Mouse (Mus musculus) MEL (cell line): ENCODE data around the gene Zmiz1. TPM values are rescaled to one million over a fixed set of nuclear protein-coding genes. Genes with fewer than 3 reads are reported as not detected.

Experiments
- DNase-seq: peaks from one replicate; pipeline ENCODE4 v3.0.0; 2011; ENCODE audit warnings: low read depth, low spot score
- H3K27ac ChIP-seq: 2 replicates; pipeline ENCODE4 v1.5.1; 2012; ENCODE audit warnings: low read depth, mild to moderate bottlenecking, control low read depth, low read length, moderate library complexity; ENCODE audit not compliant: control insufficient read depth
- H3K27me3 ChIP-seq, 2 experiments: fragments of 150-350 bp in 1 of 2; sonication (generic) in 1 of 2; 2 replicates each; pipeline ENCODE4 v1.6.1; 2012; ENCODE audit warnings: low read length in 2 of 2, mild to moderate bottlenecking in 2 of 2, improper control_type of control experiment in 1 of 2, moderate library complexity in 1 of 2; ENCODE audit not compliant: insufficient read depth in 2 of 2, control insufficient read depth in 1 of 2
- H3K36me3 ChIP-seq, 2 experiments: 2 replicates each; pipeline ENCODE4 v1.6.1; 2012 to 2014; ENCODE audit warnings: low read length in 2 of 2, improper control_type of control experiment in 1 of 2, inconsistent platforms in 1 of 2, mild to moderate bottlenecking in 1 of 2; ENCODE audit not compliant: insufficient read depth in 2 of 2, control insufficient read depth in 1 of 2
- H3K4me1 ChIP-seq, 2 experiments: fragments of 150-350 bp in 1 of 2; sonication (generic) in 1 of 2; 2 replicates each; pipeline ENCODE4 v1.6.1; 2012; ENCODE audit warnings: low read length in 2 of 2, improper control_type of control experiment in 1 of 2, mild to moderate bottlenecking in 1 of 2; ENCODE audit not compliant: insufficient read depth in 2 of 2, control insufficient read depth in 1 of 2
- H3K4me3 ChIP-seq, 2 experiments: fragments of 150-350 bp in 1 of 2; sonication (generic) in 1 of 2; 2 replicates each; pipeline ENCODE4 v1.5.1; 2012; ENCODE audit warnings: low read depth in 2 of 2, low read length in 2 of 2, mild to moderate bottlenecking in 2 of 2, moderate library complexity in 2 of 2, control low read depth in 1 of 2, improper control_type of control experiment in 1 of 2; ENCODE audit not compliant: control insufficient read depth in 1 of 2, insufficient read depth in 1 of 2
- H3K79me2 ChIP-seq: 2 replicates; pipeline ENCODE4 v1.6.1; 2012; ENCODE audit warnings: mild to moderate bottlenecking, low read length, moderate library complexity; ENCODE audit not compliant: control insufficient read depth, poor library complexity, insufficient read depth
- H3K9ac ChIP-seq: 2 replicates; pipeline ENCODE4 v1.6.1; 2012; ENCODE audit warnings: low read depth, mild to moderate bottlenecking, control low read depth, low read length, moderate library complexity; ENCODE audit not compliant: control insufficient read depth, poor library complexity, severe bottlenecking
- H3K9me3 ChIP-seq: fragments of 150-350 bp; sonication (generic); replicated peaks from 2 replicates; pipeline ENCODE4 v1.6.1; 2012; ENCODE audit warnings: mild to moderate bottlenecking, low read length, improper control_type of control experiment, moderate library complexity; ENCODE audit not compliant: insufficient read depth
- BHLHE40 ChIP-seq: IDR thresholded peaks from 2 replicates; pipeline ENCODE4 v1.6.1; 2012; ENCODE audit warnings: low read depth, mild to moderate bottlenecking, inconsistent platforms, low read length, improper control_type of control experiment, borderline replicate concordance
- CHD2 ChIP-seq: IDR thresholded peaks from 2 replicates; pipeline ENCODE4 v1.6.1; 2011; ENCODE audit warnings: low read length, improper control_type of control experiment
- ELF1 ChIP-seq: IDR thresholded peaks from 2 replicates; pipeline ENCODE4 v1.6.1; 2014; ENCODE audit warnings: low read depth, mild to moderate bottlenecking, inconsistent platforms, low read length, improper control_type of control experiment, moderate library complexity
- EP300 ChIP-seq, 2 experiments: IDR thresholded peaks; 2 replicates each; pipeline ENCODE4 v1.6.1; 2011; ENCODE audit warnings: improper control_type of control experiment in 2 of 2, low read length in 2 of 2, low read depth in 1 of 2, mild to moderate bottlenecking in 1 of 2
- ETS1 ChIP-seq: IDR thresholded peaks from 2 replicates; pipeline ENCODE4 v1.6.1; 2012; ENCODE audit warnings: low read depth, mild to moderate bottlenecking, inconsistent platforms, low read length, improper control_type of control experiment, moderate library complexity
- HCFC1 ChIP-seq: IDR thresholded peaks from 2 replicates; pipeline ENCODE4 v1.6.1; 2012; ENCODE audit warnings: low read depth, mild to moderate bottlenecking, inconsistent platforms, low read length, improper control_type of control experiment, moderate library complexity
- MAX ChIP-seq: IDR thresholded peaks from 2 replicates; pipeline ENCODE4 v1.6.1; 2011; ENCODE audit warnings: low read length, improper control_type of control experiment
- MEF2A ChIP-seq: IDR thresholded peaks from 2 replicates; pipeline ENCODE4 v1.6.1; 2014; ENCODE audit warnings: low read depth, mild to moderate bottlenecking, inconsistent platforms, low read length, improper control_type of control experiment; ENCODE audit not compliant: poor library complexity, insufficient replicate concordance, severe bottlenecking; ENCODE audit errors: extremely low read depth
- MXI1 ChIP-seq: IDR thresholded peaks from 2 replicates; pipeline ENCODE4 v1.6.1; 2011; ENCODE audit warnings: mild to moderate bottlenecking, low read depth, low read length, improper control_type of control experiment
- MYC ChIP-seq: IDR thresholded peaks from 2 replicates; pipeline ENCODE4 v1.6.1; 2011; ENCODE audit warnings: low read depth, mild to moderate bottlenecking, low read length, improper control_type of control experiment, moderate library complexity
- NELFE ChIP-seq: IDR thresholded peaks from 2 replicates; pipeline ENCODE4 v1.6.1; 2011; ENCODE audit warnings: low read depth, low read length, improper control_type of control experiment
- POLR2A ChIP-seq, 2 experiments: IDR thresholded peaks; 2 replicates each; pipeline ENCODE4 v1.6.1; 2011 to 2012; ENCODE audit warnings: low read length in 2 of 2, mild to moderate bottlenecking in 2 of 2, control low read depth in 1 of 2, improper control_type of control experiment in 1 of 2, low read depth in 1 of 2, moderate library complexity in 1 of 2; ENCODE audit not compliant: control insufficient read depth in 1 of 2, insufficient read depth in 1 of 2, poor library complexity in 1 of 2
- POLR2AphosphoS2 ChIP-seq: IDR thresholded peaks from 2 replicates; pipeline ENCODE4 v1.6.1; 2011; ENCODE audit warnings: low read length, improper control_type of control experiment
- POLR2AphosphoS5 ChIP-seq: IDR thresholded peaks from 2 replicates; pipeline ENCODE4 v1.6.1; 2012; ENCODE audit warnings: low read depth, borderline replicate concordance, mild to moderate bottlenecking, inconsistent platforms, low read length, moderate library complexity, mixed read lengths
- RCOR1 ChIP-seq: IDR thresholded peaks from 2 replicates; pipeline ENCODE4 v1.6.1; 2012; ENCODE audit warnings: low read depth, mild to moderate bottlenecking, inconsistent platforms, low read length, improper control_type of control experiment
- SIN3A ChIP-seq: IDR thresholded peaks from 2 replicates; pipeline ENCODE4 v1.6.1; 2012; ENCODE audit warnings: low read length, improper control_type of control experiment, inconsistent platforms
- SMC3 ChIP-seq: IDR thresholded peaks from 2 replicates; pipeline ENCODE4 v1.6.1; 2011; ENCODE audit warnings: low read depth, low read length, improper control_type of control experiment
- TAL1 ChIP-seq: IDR thresholded peaks from 2 replicates; pipeline ENCODE4 v1.6.1; 2012; ENCODE audit warnings: mild to moderate bottlenecking, inconsistent platforms, low read length, moderate library complexity, mixed read lengths
- TBP ChIP-seq: IDR thresholded peaks from 2 replicates; pipeline ENCODE4 v1.8.0; 2011; ENCODE audit warnings: low read depth, low read length, improper control_type of control experiment
- TCF12 ChIP-seq: IDR thresholded peaks from 2 replicates; pipeline ENCODE4 v1.6.1; 2014; ENCODE audit warnings: low read depth, mild to moderate bottlenecking, inconsistent platforms, low read length, improper control_type of control experiment, moderate library complexity
- USF1 ChIP-seq: IDR thresholded peaks from 2 replicates; pipeline ENCODE4 v1.6.1; 2014; ENCODE audit warnings: low read depth, mild to moderate bottlenecking, inconsistent platforms, low read length, improper control_type of control experiment, moderate library complexity
- ZKSCAN1 ChIP-seq: IDR thresholded peaks from 2 replicates; pipeline ENCODE4 v1.6.1; 2012; ENCODE audit warnings: low read depth, mild to moderate bottlenecking, inconsistent platforms, low read length, improper control_type of control experiment, moderate library complexity
- ZMIZ1 ChIP-seq: IDR thresholded peaks from 2 replicates; pipeline ENCODE4 v1.6.1; 2012; ENCODE audit warnings: low read depth, mild to moderate bottlenecking, inconsistent platforms, low read length, improper control_type of control experiment, moderate library complexity
- ZNF384 ChIP-seq: IDR thresholded peaks from 2 replicates; pipeline ENCODE4 v1.6.1; 2012; ENCODE audit warnings: low read depth, mild to moderate bottlenecking, inconsistent platforms, low read length, improper control_type of control experiment
- polyA plus RNA-seq, 2 experiments: library from polyadenylated mRNA; stranded (reverse) in 1 of 2; unstranded in 1 of 2; fragments of >175 nt in 1 of 2; fragments of >200 nt in 1 of 2; gene quantifications; 2 replicates each; pipeline versions ENCODE4 v1.2.1 to v1.2.4; 2012; ENCODE audit warnings: low replicate concordance in 2 of 2, low read depth in 1 of 2; ENCODE audit not compliant: insufficient read length in 2 of 2, insufficient read depth in 1 of 2, missing spikeins in 1 of 2
- total RNA-seq: library from RNA; depleted of rRNA; stranded (reverse); fragments of 300-350 nt; gene quantifications from 2 replicates; pipeline ENCODE4 v1.2.3, GENCODE M21; 2012

Gene Zmiz1
- total and polyA plus RNA-seq, 3 experiments, result 2.7 to 19.9 TPM; not detected in 1

- peak overlapping the region; percentile 63 for H3K9ac ChIP-seq
- H3K4me3 ChIP-seq, result peak overlapping the region; percentile 34 to 70
- H3K79me2 ChIP-seq, result peaks cover 25% of the 10 kb centered on the region
- DNase-seq, result peak; percentile 95
- peaks cover 0 to 26% of the 10 kb centered on the region in 2 experiments; a peak in 2 of 4 replicates for H3K36me3 ChIP-seq
- TF ChIP-seq POLR2AphosphoS5 (peak; percentile 60; the same call in 1 of the 2 replicates), ZNF384 (no peak), MAX (peak; percentile 62), MYC (peak; percentile 66), POLR2A (IDR thresholded peaks at IDR 0.05; ENCODE audit: control insufficient read depth in 1 of 2, insufficient read depth in 1 of 2, low read depth in 1 of 2, low read length in 2 of 2, poor library complexity in 1 of 2) (peak in 1 of 2 experiments; percentile 86; a peak in 2 of 4 replicates), MEF2A (no peak), ZMIZ1 (peak; percentile 37; the same call in 1 of the 2 replicates), TAL1 (peak; percentile 56), BHLHE40 (no peak), NELFE (peak; percentile 72; the same call in 1 of the 2 replicates), TBP (peak; percentile 82), SMC3 (no peak), ELF1 (no peak), CHD2 (no peak), ETS1 (no peak), HCFC1 (peak; percentile 44; the same call in 1 of the 2 replicates), SIN3A (peak; percentile 59; the same call in 1 of the 2 replicates), USF1 (0 out of 2 replicates have a peak, but pooled peaks have one; percentile 14), RCOR1 (no peak), EP300 (IDR thresholded peaks at IDR 0.05; ENCODE audit: low read depth in 1 of 2, low read length in 2 of 2) (peak; percentile 47 to 52; a peak in 3 of 4 replicates), POLR2AphosphoS2 (peak; percentile 72), TCF12 (peak; percentile 35; the same call in 1 of the 2 replicates), ZKSCAN1 (no peak), MXI1 (peak; percentile 83)
- no peaks in the 10 kb centered on the region for H3K9me3 ChIP-seq
- H3K4me1 ChIP-seq, result peaks cover 8 to 37% of the 10 kb centered on the region in 2 experiments
- H3K27ac ChIP-seq, result peak overlapping the region; percentile 99
- H3K27me3 ChIP-seq, result no peaks in the 10 kb centered on the region
These were observed 20.9 kb downstream of the Zmiz1 start for GRCm38 (mm10) chr14:25479841-25480252.
